Comparison of ENCODE assay signal across 12 mouse cellular contexts in the genomic region with DNA sequence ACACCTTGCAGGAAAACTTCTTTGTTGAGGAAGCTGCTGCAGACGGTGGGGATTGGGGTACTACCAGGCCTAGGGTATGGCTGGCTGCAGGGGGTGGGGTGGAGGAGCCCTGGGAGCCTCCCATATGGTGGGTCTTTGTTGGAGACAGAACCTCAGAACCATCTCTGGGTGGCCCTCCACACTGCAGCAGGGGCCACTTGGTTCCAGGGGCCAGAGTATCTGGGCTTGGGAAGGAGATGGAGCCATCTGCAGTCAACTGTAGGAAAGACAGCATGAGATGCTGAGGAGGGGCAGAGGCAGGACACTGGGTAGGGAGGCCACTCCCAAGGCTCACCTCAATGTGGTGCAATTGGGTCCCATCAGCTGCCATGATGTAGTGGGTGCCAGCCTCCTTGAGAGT. TPM values are rescaled to one million over a fixed set of nuclear protein-coding genes. Genes with fewer than 3 reads are reported as not detected.
DNase-seq lines count a peak whose midpoint lies in the region; ATAC-seq and TF ChIP-seq lines count a peak whose summit lies in the region.
"Had no signal": no experiment of that assay in that cellular context is flagged by ENCODE, and none has a peak within 500 bp of the region (broad histone marks: within the 10 kb centered on the region; RNA-seq: fewer than 3 reads in every experiment).

No protein-coding gene starts in this region.

- H3K36me3 ChIP-seq in forebrain, embryonic 13.5 days (ENCODE audit: poor library complexity, severe bottlenecking) = peaks cover 100% of the 10 kb centered on the region
- H3K36me3 ChIP-seq in forebrain, embryonic 14.5 days (ENCODE audit: control insufficient read depth, insufficient read depth, low read length) = peaks cover 100% of the 10 kb centered on the region
- H3K36me3 ChIP-seq in lung, postnatal 0 days (ENCODE audit: insufficient read depth, low read length) = peaks cover 72% of the 10 kb centered on the region
- H3K36me3 ChIP-seq in stomach, embryonic 14.5 days (ENCODE audit: control insufficient read depth, insufficient read depth, low read length) = peaks cover 97% of the 10 kb centered on the region

- no peak overlapping the region for H3K4me3 ChIP-seq in forebrain, embryonic 13.5 days
- H3K4me3 ChIP-seq in forebrain, embryonic 14.5 days (ENCODE audit: low read depth, low read length) = no peak overlapping the region
- H3K4me3 ChIP-seq in lung, postnatal 0 days (ENCODE audit: low read depth, low read length) = no peak overlapping the region
- H3K4me3 ChIP-seq in stomach, embryonic 14.5 days (ENCODE audit: low read depth, low read length) = no peak overlapping the region
- H3K4me3 ChIP-seq: heart, embryonic 15.5 days had no signal

- TF ChIP-seq CTCF in lung, postnatal 0 days (IDR thresholded peaks at IDR 0.05) = peak; percentile 45

- 0 out of 2 replicates have a peak, but pooled peaks have one; percentile 23 for ATAC-seq in forebrain, embryonic 13.5 days
- no peak for ATAC-seq in forebrain, embryonic 14.5 days
- ATAC-seq in lung, postnatal 0 days = peak; percentile 27
- ATAC-seq in stomach, embryonic 14.5 days (ENCODE audit: insufficient number of reproducible peaks, insufficient read depth, low FRiP score, low read depth) = peak; percentile 31; the same call in 1 of the 2 replicates
- ATAC-seq: hindbrain, embryonic 16.5 days had no signal

- 88% methylated on average over 1 of the region's 1 CpGs for WGBS in forebrain, embryonic 13.5 days
- WGBS in forebrain, embryonic 14.5 days = 42% methylated on average over 1 of the region's 1 CpGs
- 67% methylated on average over 1 of the region's 1 CpGs for WGBS in lung, postnatal 0 days
- 69% methylated on average over 1 of the region's 1 CpGs for WGBS in stomach, embryonic 14.5 days

- H3K9me3 ChIP-seq in forebrain, embryonic 13.5 days (replicated peaks) = no peaks in the 10 kb centered on the region
- no peaks in the 10 kb centered on the region for H3K9me3 ChIP-seq in forebrain, embryonic 14.5 days (replicated peaks; ENCODE audit: control insufficient read depth, low read length)
- no peaks in the 10 kb centered on the region for H3K9me3 ChIP-seq in lung, postnatal 0 days (ENCODE audit: low read length)
- H3K9me3 ChIP-seq in stomach, embryonic 14.5 days (ENCODE audit: control insufficient read depth, low read depth, low read length) = no peaks in the 10 kb centered on the region
- H3K9me3 ChIP-seq: heart, embryonic 15.5 days had no signal

- H3K4me1 ChIP-seq in forebrain, embryonic 13.5 days = no peaks in the 10 kb centered on the region
- no peaks in the 10 kb centered on the region for H3K4me1 ChIP-seq in forebrain, embryonic 14.5 days (ENCODE audit: control insufficient read depth, insufficient read depth, low read length)
- no peaks in the 10 kb centered on the region for H3K4me1 ChIP-seq in lung, postnatal 0 days (ENCODE audit: insufficient read depth, low read depth, low read length)
- H3K4me1 ChIP-seq in stomach, embryonic 14.5 days (ENCODE audit: control insufficient read depth, insufficient read depth, low read length) = no peaks in the 10 kb centered on the region
- H3K4me1 ChIP-seq: heart, embryonic 15.5 days had no signal

- no peak overlapping the region for H3K27ac ChIP-seq in forebrain, embryonic 13.5 days
- H3K27ac ChIP-seq in forebrain, embryonic 14.5 days (ENCODE audit: low read depth, low read length) = no peak overlapping the region
- no peak overlapping the region for H3K27ac ChIP-seq in lung, postnatal 0 days (ENCODE audit: low read length)
- no peak overlapping the region for H3K27ac ChIP-seq in stomach, embryonic 14.5 days (ENCODE audit: low read length)
- H3K27ac ChIP-seq: heart, embryonic 15.5 days; macrophage had no signal

- H3K4me2 ChIP-seq in forebrain, embryonic 13.5 days = no peak overlapping the region
- no peak overlapping the region for H3K4me2 ChIP-seq in forebrain, embryonic 14.5 days (ENCODE audit: low read length)
- no peak overlapping the region for H3K4me2 ChIP-seq in lung, postnatal 0 days (replicated peaks; ENCODE audit: low read depth, low read length)
- no peak overlapping the region for H3K4me2 ChIP-seq in stomach, embryonic 14.5 days (replicated peaks; ENCODE audit: low read depth, low read length)
- H3K4me2 ChIP-seq: heart, embryonic 15.5 days had no signal

- TF ChIP-seq EP300 in lung, postnatal 0 days (IDR thresholded peaks at IDR 0.05) = no peak

- no peak for DNase-seq in forebrain, embryonic 14.5 days (ENCODE audit: low spot score)
- peak; percentile 1 for DNase-seq in kidney, adult 11 months
- no peak for DNase-seq in kidney, adult 9 months
- no peak for DNase-seq in lung, postnatal 0 days (ENCODE audit: low spot score)
- no peak for DNase-seq in lung, postnatal 10 days
- no peak for DNase-seq in testis, postnatal 14 days (ENCODE audit: low spot score)
- DNase-seq: kidney, postnatal 14 days had no signal

- H3K27me3 ChIP-seq in forebrain, embryonic 13.5 days = no peaks in the 10 kb centered on the region
- no peaks in the 10 kb centered on the region for H3K27me3 ChIP-seq in forebrain, embryonic 14.5 days (replicated peaks; ENCODE audit: control insufficient read depth, insufficient read depth, low read length)
- no peaks in the 10 kb centered on the region for H3K27me3 ChIP-seq in lung, postnatal 0 days (replicated peaks; ENCODE audit: insufficient read depth, low read length)
- H3K27me3 ChIP-seq in stomach, embryonic 14.5 days (ENCODE audit: control insufficient read depth, insufficient read depth, low read length) = no peaks in the 10 kb centered on the region
- H3K27me3 ChIP-seq: heart, embryonic 15.5 days had no signal

- no peak overlapping the region for H3K9ac ChIP-seq in forebrain, embryonic 13.5 days
- no peak overlapping the region for H3K9ac ChIP-seq in forebrain, embryonic 14.5 days (ENCODE audit: low read length)
- no peak overlapping the region for H3K9ac ChIP-seq in lung, postnatal 0 days (replicated peaks; ENCODE audit: low read depth)
- no peak overlapping the region for H3K9ac ChIP-seq in stomach, embryonic 14.5 days (replicated peaks; ENCODE audit: low read depth, low read length)
- H3K9ac ChIP-seq: heart, embryonic 15.5 days had no signal

RNA-seq across cellular contexts. Expression of gene Pcif1, which starts 15.5 kb away (rescaled TPM):
- 101 and 107 TPM in 2 replicates for polyA plus RNA-seq in forebrain, embryonic 13.5 days (2015; fragmentation: Nextera tagmentation; extraction: Ambion mirVana)
- 83.9 and 85.1 TPM in 2 replicates for polyA plus RNA-seq in forebrain, embryonic 14.5 days (2014; fragmentation: Nextera tagmentation; extraction: Ambion mirVana)
- polyA plus RNA-seq in lung, postnatal 0 days (2015; fragmentation: Nextera tagmentation; extraction: Ambion mirVana) = 60.9 and 71.3 TPM in 2 replicates
- 70.6 and 87.3 TPM in 2 replicates for polyA plus RNA-seq in stomach, embryonic 14.5 days (2014; fragmentation: Nextera tagmentation; extraction: Ambion mirVana)

RNA-seq across cellular contexts. Expression of gene Zfp335, which starts 16.9 kb away (rescaled TPM):
- polyA plus RNA-seq in forebrain, embryonic 13.5 days (2015; fragmentation: Nextera tagmentation; extraction: Ambion mirVana) = 12.2 and 15.1 TPM in 2 replicates
- polyA plus RNA-seq in forebrain, embryonic 14.5 days (2014; fragmentation: Nextera tagmentation; extraction: Ambion mirVana) = 8.9 and 13.4 TPM in 2 replicates
- 5.0 and 5.2 TPM in 2 replicates for polyA plus RNA-seq in lung, postnatal 0 days (2015; fragmentation: Nextera tagmentation; extraction: Ambion mirVana)
- 11.8 and 12.7 TPM in 2 replicates for polyA plus RNA-seq in stomach, embryonic 14.5 days (2014; fragmentation: Nextera tagmentation; extraction: Ambion mirVana)

RNA-seq across cellular contexts. Expression of gene Pltp, which starts 37.1 kb away (rescaled TPM):
- polyA plus RNA-seq in forebrain, embryonic 13.5 days (2015; fragmentation: Nextera tagmentation; extraction: Ambion mirVana) = 34.3 and 35.4 TPM in 2 replicates
- polyA plus RNA-seq in forebrain, embryonic 14.5 days (2014; fragmentation: Nextera tagmentation; extraction: Ambion mirVana) = 58.4 and 80.3 TPM in 2 replicates
- polyA plus RNA-seq in lung, postnatal 0 days (2015; fragmentation: Nextera tagmentation; extraction: Ambion mirVana) = 286 and 314 TPM in 2 replicates
- 50.6 and 53.2 TPM in 2 replicates for polyA plus RNA-seq in stomach, embryonic 14.5 days (2014; fragmentation: Nextera tagmentation; extraction: Ambion mirVana)

RNA-seq across cellular contexts. Expression of gene Mmp9, which starts 45.9 kb away (rescaled TPM):
- polyA plus RNA-seq in forebrain, embryonic 13.5 days (2015; fragmentation: Nextera tagmentation; extraction: Ambion mirVana) = 8.6 and 10.6 TPM in 2 replicates
- polyA plus RNA-seq in forebrain, embryonic 14.5 days (2014; fragmentation: Nextera tagmentation; extraction: Ambion mirVana) = 12.8 and 15.5 TPM in 2 replicates
- polyA plus RNA-seq in lung, postnatal 0 days (2015; fragmentation: Nextera tagmentation; extraction: Ambion mirVana) = 4.5 and 5.6 TPM in 2 replicates
- 1.2 and 1.8 TPM in 2 replicates for polyA plus RNA-seq in stomach, embryonic 14.5 days (2014; fragmentation: Nextera tagmentation; extraction: Ambion mirVana)
